Mouse (Mus musculus) B cell, adult 67 days (primary cell): ENCODE measurements around the gene Ssx9. TPM values are rescaled to one million over a fixed set of nuclear protein-coding genes. Genes with fewer than 3 reads are reported as not detected.

Experiments
- total RNA-seq, 2 experiments: library from RNA; stranded (reverse); gene quantifications; 4 replicates each; pipeline ENCODE4 v1.2.4; 2023

Ssx9 gene
- total RNA-seq, result not detected

DNA sequence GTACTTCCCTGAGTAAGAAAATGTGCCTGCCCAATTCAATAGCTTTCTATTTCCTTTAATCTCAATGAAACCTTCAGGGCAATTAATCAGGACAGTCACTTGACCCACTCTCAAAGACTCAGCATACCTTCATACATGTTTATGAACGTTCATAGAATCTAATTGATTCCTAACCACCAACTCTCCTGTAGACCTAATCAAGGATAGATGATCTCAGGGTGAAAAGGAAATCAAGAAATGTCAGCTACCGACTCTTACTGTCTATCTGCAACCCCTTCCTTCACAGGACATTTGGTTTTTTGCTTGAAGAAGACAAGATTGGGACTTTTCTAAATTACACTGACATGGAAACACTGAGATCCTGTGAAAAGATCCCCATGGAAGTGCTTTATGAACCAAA, at the start of gene Ssx9:
Ssx9 (plus strand) TSS at position 301 of the 400 bp plus-strand sequence.

DNA sequence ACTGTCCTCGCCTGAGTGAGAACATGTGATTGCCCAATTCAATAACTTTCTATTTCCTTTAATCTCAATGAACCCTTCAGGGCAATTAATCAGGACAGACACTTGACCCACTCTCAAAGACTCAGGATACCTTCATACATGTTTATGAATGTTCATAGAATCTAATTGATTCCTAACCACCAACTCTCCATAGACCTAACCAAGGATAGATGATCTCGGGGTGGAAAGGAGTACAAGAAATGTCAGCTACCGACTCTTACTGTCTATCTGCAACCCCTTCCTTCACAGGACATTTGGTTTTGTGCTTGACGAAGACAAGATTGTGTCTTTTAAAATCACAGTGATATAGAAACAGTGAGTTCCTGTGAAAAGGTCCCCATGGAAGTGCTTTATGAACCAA, 55.2 kb downstream of the Ssx9 start, which contains the start of gene Ssxb5:
Ssxb5 (plus strand) TSS at position 301 of the 400 bp plus-strand sequence.

Other genes starting within 250 kb of the Ssx9 start
- not detected for gene Gm14459, start 223.5 kb upstream of the Ssx9 start, total RNA-seq
- not detected for gene Ssxb6, start 200.2 kb upstream of the Ssx9 start, total RNA-seq
- not detected for gene Ssxb3, start 156.6 kb upstream of the Ssx9 start, total RNA-seq
- not detected for gene Ssxb8, start 57.6 kb upstream of the Ssx9 start, total RNA-seq
- not detected for gene Ssxb5, start 55.3 kb downstream of the Ssx9 start, total RNA-seq
- gene Gm6592, start 95.6 kb downstream of the Ssx9 start, total RNA-seq, result not detected
- gene Gm5751, start 125.8 kb downstream of the Ssx9 start, total RNA-seq, result not detected
- gene B630019K06Rik, start 143.9 kb downstream of the Ssx9 start, total RNA-seq, result under 1 TPM; 0.42 to 0.55 TPM
- gene Fthl17b, start 214.5 kb downstream of the Ssx9 start, total RNA-seq, result not detected
- not detected for gene Fthl17c, start 228.1 kb downstream of the Ssx9 start, total RNA-seq
- not detected for gene Fthl17d, start 238.3 kb downstream of the Ssx9 start, total RNA-seq